Mouse (Mus musculus): Measurements from ENCODE around the gene Psap.

- TF ChIP-seq CTCF (IDR thresholded peaks at IDR 0.05; ENCODE audit: borderline replicate concordance, insufficient read depth, low read length), result peak; percentile 91
- TF ChIP-seq POLR2A (IDR thresholded peaks at IDR 0.05; ENCODE audit: low read depth, low read length), result no peak
These were observed 39.8 kb upstream of the Psap start for GRCm38 (mm10) chr10:60237475-60238154.

All from embryonic fibroblast, embryonic 13.5 days (primary cell).